13 mouse cellular contexts compared by ENCODE assay signal in the genomic region with DNA sequence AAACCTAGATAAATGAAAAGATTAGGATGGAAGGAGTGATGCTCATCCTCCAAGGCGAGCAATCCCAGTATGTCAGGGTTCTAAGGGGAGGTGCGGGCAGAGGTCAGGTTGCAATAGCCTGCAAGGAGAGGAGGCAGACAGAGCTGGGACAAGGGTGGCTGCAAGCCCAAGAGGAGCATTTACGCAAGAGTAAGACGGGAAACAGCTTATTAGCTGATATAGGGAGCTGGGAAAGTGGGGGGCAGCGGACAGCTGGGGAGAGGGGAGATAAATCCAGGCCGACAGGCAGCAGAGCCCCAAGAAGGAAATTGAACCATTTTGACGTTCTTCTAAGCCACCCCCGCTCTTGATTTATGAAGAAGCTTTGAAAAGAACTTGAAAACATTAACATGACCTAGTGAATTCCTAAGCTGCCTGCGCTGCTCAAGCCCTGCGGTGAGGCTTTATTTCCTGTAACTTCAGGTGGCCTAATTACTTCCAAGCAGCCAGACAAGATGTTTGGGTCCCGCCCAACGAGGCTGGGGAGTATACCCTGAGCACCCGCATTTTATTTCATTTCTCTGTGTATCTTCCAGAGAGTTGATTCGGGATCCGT.
DNase-seq lines count a peak whose midpoint lies in the region; ATAC-seq and TF ChIP-seq lines count a peak whose summit lies in the region.
"Had no signal": no experiment of that assay in that cellular context is flagged by ENCODE, and none has a peak within 500 bp of the region (broad histone marks: within the 10 kb centered on the region; RNA-seq: fewer than 3 reads in every experiment).

No protein-coding gene starts in this region.

- no peak for ATAC-seq in hindbrain, postnatal 0 days
- no peak for ATAC-seq in hindbrain, embryonic 11.5 days (ENCODE audit: low FRiP score)
- 0 out of 2 replicates have a peak, but pooled peaks have one; percentile 29 for ATAC-seq in common myeloid progenitor, adult 5-6 weeks (replicated peaks; ENCODE audit: low read depth, poor library complexity, severe bottlenecking)
- peak; percentile 33; the same call in 1 of the 2 replicates for ATAC-seq in granulocyte monocyte progenitor cell, adult 5-6 weeks (replicated peaks; ENCODE audit: poor library complexity, severe bottlenecking)
- ATAC-seq in erythroid progenitor cell, adult 5-6 weeks (replicated peaks; ENCODE audit: low FRiP score, poor library complexity, severe bottlenecking), result no peak

- H3K9ac ChIP-seq in hindbrain, postnatal 0 days (replicated peaks; ENCODE audit: low read length), result no peak overlapping the region
- H3K9ac ChIP-seq in hindbrain, embryonic 11.5 days (ENCODE audit: low read depth, low read length), result no peak overlapping the region
- H3K9ac ChIP-seq: neural tube, embryonic 12.5 days had no signal

- no peaks in the 10 kb centered on the region for H3K9me3 ChIP-seq in hindbrain, postnatal 0 days (ENCODE audit: low read length)
- peaks cover 1% of the 10 kb centered on the region; the same call in 1 of the 2 replicates for H3K9me3 ChIP-seq in hindbrain, embryonic 11.5 days (ENCODE audit: control insufficient read depth, low read length)
- no peaks in the 10 kb centered on the region for H3K9me3 ChIP-seq in limb, embryonic 10.5 days (replicated peaks)

- no peak overlapping the region for H3K4me3 ChIP-seq in hindbrain, postnatal 0 days (ENCODE audit: low read length)
- H3K4me3 ChIP-seq in hindbrain, embryonic 11.5 days (ENCODE audit: low read depth, low read length), result no peak overlapping the region
- H3K4me3 ChIP-seq in limb, embryonic 10.5 days, result peak overlapping the region; percentile 0; the same call in 1 of the 2 replicates
- H3K4me3 ChIP-seq: neural tube, embryonic 12.5 days had no signal

- no peak for DNase-seq in hindbrain, postnatal 0 days (ENCODE audit: low spot score)
- no peak for DNase-seq in hindbrain, embryonic 11.5 days (ENCODE audit: low spot score)
- peak; percentile 53 for DNase-seq in limb, embryonic 10.5 days (ENCODE audit: low spot score)
- DNase-seq in urinary bladder, postnatal 10 days (ENCODE audit: low spot score), result no peak
- DNase-seq in cerebellum, postnatal 25 days, result no peak
- DNase-seq: gastrocnemius, postnatal 10 days; lung, postnatal 36 days; right cerebral cortex, postnatal 25 days; thymus, adult 18-20 months had no signal

- no peaks in the 10 kb centered on the region for H3K27me3 ChIP-seq in hindbrain, postnatal 0 days (ENCODE audit: insufficient read depth, low read length)
- no peaks in the 10 kb centered on the region for H3K27me3 ChIP-seq in hindbrain, embryonic 11.5 days (ENCODE audit: control insufficient read depth, insufficient read depth, low read length)
- H3K27me3 ChIP-seq in limb, embryonic 10.5 days (ENCODE audit: low read depth, poor library complexity, severe bottlenecking), result no peaks in the 10 kb centered on the region
- H3K27me3 ChIP-seq: neural tube, embryonic 12.5 days had no signal

- 71% methylated on average over 15 of the region's 15 CpGs for WGBS in hindbrain, postnatal 0 days
- 69% methylated on average over 15 of the region's 15 CpGs for WGBS in hindbrain, embryonic 11.5 days
- WGBS in limb, embryonic 10.5 days, result 37% methylated on average over 15 of the region's 15 CpGs

- TF ChIP-seq CTCF in hindbrain, postnatal 0 days (IDR thresholded peaks at IDR 0.05; ENCODE audit: low read depth), result no peak

- peak overlapping the region; percentile 15; the same call in 1 of the 2 replicates for H3K27ac ChIP-seq in hindbrain, postnatal 0 days
- no peak overlapping the region for H3K27ac ChIP-seq in hindbrain, embryonic 11.5 days (ENCODE audit: low read depth, low read length)
- peak overlapping the region; percentile 79 for H3K27ac ChIP-seq in limb, embryonic 10.5 days
- H3K27ac ChIP-seq: neural tube, embryonic 12.5 days had no signal

- no peak overlapping the region for H3K4me2 ChIP-seq in hindbrain, postnatal 0 days (ENCODE audit: low read depth, low read length)
- no peak overlapping the region for H3K4me2 ChIP-seq in hindbrain, embryonic 11.5 days (replicated peaks; ENCODE audit: low read depth, low read length)
- H3K4me2 ChIP-seq: neural tube, embryonic 12.5 days had no signal

- H3K36me3 ChIP-seq in hindbrain, postnatal 0 days (ENCODE audit: insufficient read depth, low read length), result peaks cover 33% of the 10 kb centered on the region
- no peaks in the 10 kb centered on the region; the same call in 1 of the 2 replicates for H3K36me3 ChIP-seq in hindbrain, embryonic 11.5 days (ENCODE audit: control insufficient read depth, insufficient read depth, low read length)
- peaks cover 2% of the 10 kb centered on the region; the same call in 1 of the 2 replicates for H3K36me3 ChIP-seq in limb, embryonic 10.5 days

- H3K4me1 ChIP-seq in hindbrain, postnatal 0 days (ENCODE audit: insufficient read depth, low read length), result no peaks in the 10 kb centered on the region
- no peaks in the 10 kb centered on the region for H3K4me1 ChIP-seq in hindbrain, embryonic 11.5 days (replicated peaks; ENCODE audit: control insufficient read depth, insufficient read depth, low read length)
- H3K4me1 ChIP-seq in limb, embryonic 10.5 days, result peaks cover 28% of the 10 kb centered on the region

Comparison
In these comparisons a context has a peak if more than half of its experiments do, and no peak if none do; other contexts are left out.
1. ATAC-seq: peak in common myeloid progenitor, adult 5-6 weeks (single experiment) and granulocyte monocyte progenitor cell, adult 5-6 weeks (single experiment); none in hindbrain, postnatal 0 days (single experiment), hindbrain, embryonic 11.5 days (single experiment) and erythroid progenitor cell, adult 5-6 weeks (single experiment).